Mouse (Mus musculus) liver, postnatal 0 days (tissue): ENCODE results near the gene Ifit3.

Source experiments
- CTCF ChIP-seq: sonication (generic); IDR thresholded peaks from 2 replicates; pipeline ENCODE4 v1.5.1; 2016; ENCODE audit warnings: antibody characterized with exemption, low read depth
- EP300 ChIP-seq: IDR thresholded peaks from 2 replicates; pipeline ENCODE4 v1.6.1; 2016; ENCODE audit warnings: antibody characterized with exemption, low read depth, mild to moderate bottlenecking

DNA sequence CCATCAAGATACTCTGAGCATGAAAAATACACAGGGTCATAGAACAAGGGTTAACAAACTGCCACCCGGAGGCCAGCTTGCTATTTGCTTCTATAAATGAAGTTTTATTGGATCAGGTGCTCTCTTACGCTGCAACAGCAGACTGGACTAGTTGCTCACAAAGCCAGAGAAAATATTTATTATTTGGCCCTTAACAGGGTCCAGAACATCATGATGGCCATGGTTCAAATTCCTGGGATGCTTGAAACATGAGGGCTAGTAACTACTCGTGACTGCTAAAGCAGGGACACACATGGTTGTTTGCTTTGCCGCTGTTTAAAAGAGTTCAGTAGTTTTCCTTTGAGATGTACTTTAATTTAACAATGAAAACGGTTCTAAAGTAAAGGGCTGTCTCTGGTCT, 31.4 kb upstream of the Ifit3 start:
- TF ChIP-seq CTCF (no peak), EP300 (no peak)
